Mouse (Mus musculus) macrophage (primary cell): Measurements from ENCODE around the gene 4930415O20Rik. TPM values are rescaled to one million over a fixed set of nuclear protein-coding genes. Genes with fewer than 3 reads are reported as not detected.
A peak's percentile ranks its signal among the peaks of the same experiment; 100 is the strongest.

ENCODE experiments used
- H3K27ac ChIP-seq: fragments of 350-480 bp; formaldehyde crosslinking; 2 replicates; pipeline ENCODE4 v1.9.0; 2021
- H3K36me3 ChIP-seq: fragments of 350-480 bp; formaldehyde crosslinking; 2 replicates; pipeline ENCODE4 v1.9.0; 2021; ENCODE audit errors: inconsistent target
- H3K4me3 ChIP-seq: fragments of 350-480 bp; formaldehyde crosslinking; 2 replicates; pipeline ENCODE4 v1.9.0; 2021; ENCODE audit errors: inconsistent target
- H3K79me2 ChIP-seq: fragments of 350-480 bp; formaldehyde crosslinking; 2 replicates; pipeline ENCODE4 v1.9.0; 2021; ENCODE audit errors: inconsistent target
- WGBS: methylation state at CpG from one replicate; pipeline ENCODE4 v1.1.7; 2026; ENCODE audit warnings: inconsistent platforms; ENCODE audit not compliant: missing documents; 5-methylcytosine and 5-hydroxymethylcytosine counted together
- polyA plus RNA-seq: library from polyadenylated mRNA; stranded (reverse); fragments of 250-400 nt; gene quantifications from 3 replicates; pipeline ENCODE4 v1.2.4, GENCODE M21; 2018; ENCODE audit warnings: inconsistent platforms
- total RNA-seq, 78 experiments: library from RNA; depleted of rRNA; stranded (reverse); fragments of 250-400 nt; gene quantifications; 1 replicate in 9 of 78; 2 replicates in 24 of 78; 3 replicates in 43 of 78; 4 replicates in 2 of 78; pipeline ENCODE4 v1.2.4; 2018; ENCODE audit warnings: inconsistent platforms in 56 of 78

The 4930415O20Rik gene
- not detected for total RNA-seq (2018; cell fraction: chromatin; rRNA removed)
- not detected for total RNA-seq (2018; cell fraction: cytosol; rRNA removed)
- not detected for total RNA-seq (2018; cell fraction: nucleus; rRNA removed)
- not detected in 3 replicates for polyA plus RNA-seq

DNA sequence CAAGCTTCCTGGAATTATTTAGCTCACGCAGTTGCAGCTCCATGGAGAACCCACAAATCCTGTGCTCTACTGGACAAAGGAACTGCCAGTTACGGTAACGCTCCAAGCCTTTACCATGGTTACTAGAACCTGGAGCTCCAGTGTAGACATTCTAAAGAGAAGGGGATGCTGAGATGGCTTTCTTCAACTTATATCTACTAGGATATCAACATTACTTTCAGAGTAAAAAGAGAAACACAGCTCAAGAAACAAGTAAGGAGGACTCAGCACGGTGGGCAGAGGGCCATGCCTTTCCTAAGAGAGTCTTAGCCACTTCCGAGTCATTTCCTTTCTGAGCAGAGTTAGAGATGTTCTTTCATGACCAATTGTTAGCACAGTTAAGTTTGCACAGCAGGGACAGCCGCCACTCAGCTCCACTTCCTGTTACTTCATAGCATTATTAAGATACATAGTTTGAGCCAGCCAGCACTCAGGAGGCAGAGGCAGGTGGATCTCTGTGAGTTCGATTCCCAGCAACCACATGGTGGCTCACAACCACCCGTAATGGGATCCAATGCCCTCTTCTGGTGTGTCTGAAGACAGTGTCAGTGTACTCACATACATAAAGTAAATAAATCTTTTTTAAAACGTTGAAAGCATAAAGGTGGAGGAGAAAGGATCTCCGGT, at the start of gene 4930415O20Rik, which contains the start of gene Ccnt1:
Gene 4930415O20Rik, plus strand, starts transcription at position 132 of the 666 bp plus-strand sequence.
Gene Ccnt1, minus strand, starts transcription at position 51 of the 666 bp plus-strand sequence.
- Histone ChIP-seq H3K4me3 (no peak within 1 kb of the TSS), H3K27ac (no peak within 1 kb of the TSS), H3K36me3 (no peaks in the 10 kb centered on the region), H3K79me2 (peaks cover 23% of the 10 kb centered on the region)
- 50% methylated on average over 10 of the region's 10 CpGs for WGBS

DNA sequence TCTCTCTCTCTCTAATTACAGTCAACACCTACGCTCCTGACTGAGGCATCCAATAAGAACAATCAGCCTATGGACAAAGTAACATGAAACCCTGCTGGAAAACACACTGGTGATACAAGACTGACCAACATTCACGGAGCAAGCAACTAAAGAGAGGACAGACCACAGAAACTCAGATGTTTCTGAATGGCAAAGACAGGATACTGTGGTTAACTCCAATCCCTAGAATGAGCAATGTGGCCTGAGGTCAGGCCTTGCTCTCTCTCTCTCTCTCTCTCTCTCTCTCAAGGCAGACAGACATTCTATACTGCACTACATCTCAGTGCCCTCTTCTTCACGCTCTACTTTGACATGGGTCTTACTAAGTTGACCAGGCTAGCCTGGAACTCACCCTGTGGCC, 49.6 kb upstream of the 4930415O20Rik start:
- H3K27ac ChIP-seq, result no peak overlapping the region
- peaks cover 38% of the 10 kb centered on the region; the same call in 1 of the 2 replicates for H3K79me2 ChIP-seq
- WGBS, result 58% methylated on average over 3 of the region's 3 CpGs
- peaks cover 49% of the 10 kb centered on the region for H3K36me3 ChIP-seq
- H3K4me3 ChIP-seq, result no peak overlapping the region

DNA sequence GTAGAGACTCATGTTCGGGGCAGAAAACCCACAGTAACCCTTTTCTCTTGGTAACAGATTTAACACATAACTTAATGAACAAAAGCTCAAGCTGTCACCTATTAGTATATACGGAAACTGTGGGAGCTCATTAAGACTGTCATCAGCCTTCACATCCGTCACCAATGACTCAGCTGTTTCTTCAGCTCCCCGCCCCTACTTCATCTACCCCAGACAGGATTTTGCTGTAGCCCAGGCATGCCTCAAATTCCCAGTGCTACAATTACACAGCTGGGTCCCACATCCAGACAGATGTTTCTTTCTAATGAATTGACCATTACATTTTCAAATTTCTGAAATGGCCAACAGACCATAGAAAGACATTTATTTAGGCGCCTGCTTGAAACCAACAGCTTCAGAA, 44.7 kb upstream of the 4930415O20Rik start:
- WGBS, result 61% methylated on average over 5 of the region's 5 CpGs
- H3K36me3 ChIP-seq, result peaks cover 73% of the 10 kb centered on the region
- peaks cover 85% of the 10 kb centered on the region for H3K79me2 ChIP-seq
- no peak overlapping the region for H3K4me3 ChIP-seq
- no peak overlapping the region for H3K27ac ChIP-seq

DNA sequence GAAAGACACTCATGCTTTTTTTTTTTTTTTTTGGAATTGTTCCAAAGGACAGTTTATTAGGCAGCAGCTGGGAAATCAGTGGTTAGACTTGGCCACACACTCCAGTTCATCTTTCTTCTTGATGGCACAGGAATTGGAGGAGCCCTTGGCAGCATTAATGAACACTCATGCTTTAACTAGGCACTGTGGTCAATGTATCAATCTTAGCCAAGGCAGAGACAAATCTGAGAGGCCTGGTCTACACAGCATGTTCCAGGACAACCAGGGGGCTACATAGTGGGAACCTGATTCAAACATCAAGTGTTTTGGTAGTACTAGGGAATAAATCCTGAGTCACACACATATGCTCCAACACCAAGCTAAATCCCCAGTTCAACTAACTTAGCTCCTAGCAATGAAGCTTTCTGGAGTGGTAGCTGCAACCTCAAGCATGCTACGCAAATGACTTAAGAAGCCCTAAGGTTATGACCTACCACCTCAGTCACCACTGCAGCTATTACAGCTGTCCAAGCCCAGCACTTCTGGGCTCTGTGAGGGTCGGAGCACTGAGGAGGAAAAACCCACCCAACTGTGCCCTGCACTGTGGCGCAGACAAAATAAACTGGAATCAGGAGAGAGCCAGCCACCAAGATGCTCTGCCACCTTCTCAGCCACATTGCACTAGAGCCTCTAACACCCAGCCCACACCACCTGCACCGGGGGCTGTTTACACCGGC, 43.6 kb upstream of the 4930415O20Rik start:
- Histone ChIP-seq H3K36me3 (peaks cover 72% of the 10 kb centered on the region), H3K27ac (no peak overlapping the region), H3K79me2 (peaks cover 96% of the 10 kb centered on the region), H3K4me3 (no peak overlapping the region)
- 93% methylated on average over 5 of the region's 5 CpGs for WGBS

DNA sequence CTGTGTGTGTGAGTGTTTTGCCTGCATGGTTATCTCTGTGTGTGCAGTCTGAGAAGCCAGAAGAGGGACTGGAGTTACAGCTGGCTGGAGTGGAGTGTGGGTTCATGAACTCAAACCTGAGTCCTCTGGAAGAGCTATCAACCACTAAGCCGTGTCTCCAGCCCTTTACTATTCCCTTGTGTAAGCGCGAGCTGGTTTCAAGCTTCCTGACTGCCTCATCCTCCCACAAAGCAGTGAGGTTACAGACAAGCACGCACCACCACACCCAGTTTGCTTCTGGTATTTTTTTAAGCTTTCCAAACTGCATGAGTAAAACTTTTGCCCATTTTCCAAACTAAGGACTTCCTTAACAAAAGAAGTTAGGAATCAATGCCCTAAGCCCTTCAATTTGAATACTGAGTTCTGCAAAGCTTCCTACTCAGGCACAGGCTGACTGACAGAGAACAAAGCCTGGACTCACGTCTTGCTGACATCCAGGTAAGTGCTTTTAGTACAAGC, 42.7 kb upstream of the 4930415O20Rik start:
- Histone ChIP-seq H3K79me2 (peaks cover 96% of the 10 kb centered on the region), H3K27ac (no peak overlapping the region), H3K4me3 (no peak overlapping the region), H3K36me3 (peaks cover 63% of the 10 kb centered on the region)
- WGBS, result 96% methylated on average over 5 of the region's 5 CpGs

DNA sequence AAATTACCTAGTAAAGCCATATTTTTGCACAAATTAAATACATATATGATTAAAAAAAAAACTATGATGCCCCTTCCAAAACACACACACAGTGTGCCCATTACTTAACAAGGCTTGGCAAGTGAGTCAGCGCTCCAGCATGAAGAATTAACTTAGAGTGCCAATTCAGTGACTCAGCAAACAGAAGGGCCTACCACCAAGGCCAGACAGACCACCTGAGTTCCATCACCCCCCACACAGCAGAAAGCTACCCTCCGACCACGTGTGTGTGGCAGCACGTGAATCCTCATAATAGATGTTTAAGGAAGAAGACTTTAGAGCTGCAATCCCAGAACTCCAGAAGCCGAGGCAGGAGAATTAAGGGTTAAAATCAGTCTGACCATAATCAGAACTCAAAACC, 38.5 kb upstream of the 4930415O20Rik start:
- peaks cover 36% of the 10 kb centered on the region; the same call in 1 of the 2 replicates for H3K36me3 ChIP-seq
- 15% methylated on average over 5 of the region's 5 CpGs for WGBS
- peak overlapping the region; percentile 54 for H3K27ac ChIP-seq
- peaks cover 61% of the 10 kb centered on the region for H3K79me2 ChIP-seq
- H3K4me3 ChIP-seq, result peak overlapping the region; percentile 57

DNA sequence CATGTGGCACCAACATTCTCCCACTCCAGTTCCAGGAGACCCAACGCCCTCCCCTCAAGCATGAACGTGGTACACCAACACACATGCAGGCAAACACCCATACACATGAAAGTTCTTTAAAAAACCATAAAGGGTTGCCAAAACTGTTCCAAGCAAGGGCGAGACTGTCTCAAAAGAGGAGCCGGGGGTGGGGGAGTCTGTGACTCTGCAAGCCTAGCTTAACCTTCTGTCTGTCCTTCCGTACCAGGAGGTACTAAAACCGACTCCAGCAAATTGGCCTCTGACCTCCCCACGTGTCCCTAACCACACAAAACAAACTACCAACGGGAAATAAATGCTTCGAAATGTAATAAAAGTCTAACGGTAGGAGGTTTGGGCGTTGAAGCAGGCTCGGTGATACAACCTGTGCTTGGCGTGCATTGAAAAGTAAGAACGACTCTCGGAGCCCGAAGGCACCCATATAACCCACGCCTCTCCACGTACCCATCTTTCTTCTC, 37.7 kb upstream of the 4930415O20Rik start:
- WGBS, result 3% methylated on average over 16 of the region's 18 CpGs

DNA sequence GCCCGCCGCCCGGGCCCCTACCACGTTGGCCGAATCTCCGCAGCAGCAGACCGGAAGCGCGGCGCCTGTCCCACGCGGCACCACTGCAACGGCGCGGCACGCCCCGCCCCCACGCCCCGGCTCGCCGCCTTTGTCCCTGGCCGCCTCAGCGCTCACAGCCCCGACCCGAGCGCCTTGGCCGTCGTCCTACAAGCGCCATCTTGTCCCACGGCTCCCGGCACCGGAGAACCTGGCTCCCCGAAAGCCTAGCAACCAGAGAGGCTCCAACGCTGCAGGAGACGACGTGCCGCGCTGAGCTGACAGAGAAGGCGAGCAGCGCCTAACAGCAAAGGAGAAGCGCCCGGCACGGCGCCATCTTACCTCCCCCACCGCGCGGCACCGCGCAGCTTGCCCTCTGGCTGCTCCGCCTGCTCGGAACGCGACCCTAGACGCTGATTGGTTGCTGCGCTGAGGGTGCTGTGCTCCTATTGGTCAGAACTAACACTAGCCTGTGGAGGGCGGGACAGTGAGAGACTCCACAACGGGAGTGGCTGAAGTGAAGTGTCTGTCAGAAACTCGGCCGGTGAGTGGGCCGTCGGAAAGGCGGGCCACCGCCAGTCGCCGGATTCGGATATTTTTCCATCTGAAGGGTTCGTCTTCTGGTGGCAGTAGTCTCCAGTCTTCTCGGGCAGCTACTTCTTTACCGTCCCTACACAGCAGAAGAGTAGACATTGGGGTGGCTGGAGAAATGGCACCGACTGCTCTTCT, 36.8 kb upstream of the 4930415O20Rik start, which contains the start of gene Kansl2:
Gene Kansl2, minus strand, starts transcription at position 384 of the 747 bp plus-strand sequence.
- peaks cover 26% of the 10 kb centered on the region; the same call in 1 of the 2 replicates for H3K36me3 ChIP-seq
- under 1% methylated on average over 69 of the region's 70 CpGs for WGBS
- H3K27ac ChIP-seq, result peak within 1 kb of the TSS; percentile 54
- H3K4me3 ChIP-seq, result peak within 1 kb of the TSS; percentile 57
- H3K79me2 ChIP-seq, result peaks cover 50% of the 10 kb centered on the region

More for the DNA sequence above, 37.7 kb upstream of the 4930415O20Rik start:
- Histone ChIP-seq H3K36me3 (peaks cover 28% of the 10 kb centered on the region; the same call in 1 of the 2 replicates), H3K27ac (peak overlapping the region; percentile 54), H3K4me3 (peak overlapping the region; percentile 57), H3K79me2 (peaks cover 53% of the 10 kb centered on the region)

DNA sequence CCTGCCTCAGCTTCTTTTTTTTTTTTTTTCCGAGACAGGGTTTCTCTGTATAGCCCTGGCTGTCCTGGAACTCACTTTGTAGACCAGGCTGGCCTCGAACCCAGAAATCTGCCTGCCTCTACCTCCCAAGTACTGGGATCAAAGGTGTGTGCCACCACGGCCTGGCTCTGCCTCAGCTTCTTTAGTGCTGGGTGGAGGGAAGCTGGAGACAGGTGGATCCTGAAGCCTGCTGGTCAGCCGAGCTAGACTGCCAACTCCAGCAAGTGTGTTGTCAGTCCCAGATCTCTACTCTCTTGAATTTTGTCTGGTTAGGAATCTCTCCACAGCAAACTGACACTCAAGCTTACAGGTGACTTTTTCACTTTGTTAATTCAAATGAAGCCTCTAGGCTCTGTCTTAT, 34.9 kb upstream of the 4930415O20Rik start:
- Histone ChIP-seq H3K4me3 (no peak overlapping the region), H3K79me2 (peaks cover 48% of the 10 kb centered on the region), H3K27ac (no peak overlapping the region), H3K36me3 (peaks cover 12% of the 10 kb centered on the region; the same call in 1 of the 2 replicates)
- WGBS, result 87% methylated on average over 4 of the region's 4 CpGs

DNA sequence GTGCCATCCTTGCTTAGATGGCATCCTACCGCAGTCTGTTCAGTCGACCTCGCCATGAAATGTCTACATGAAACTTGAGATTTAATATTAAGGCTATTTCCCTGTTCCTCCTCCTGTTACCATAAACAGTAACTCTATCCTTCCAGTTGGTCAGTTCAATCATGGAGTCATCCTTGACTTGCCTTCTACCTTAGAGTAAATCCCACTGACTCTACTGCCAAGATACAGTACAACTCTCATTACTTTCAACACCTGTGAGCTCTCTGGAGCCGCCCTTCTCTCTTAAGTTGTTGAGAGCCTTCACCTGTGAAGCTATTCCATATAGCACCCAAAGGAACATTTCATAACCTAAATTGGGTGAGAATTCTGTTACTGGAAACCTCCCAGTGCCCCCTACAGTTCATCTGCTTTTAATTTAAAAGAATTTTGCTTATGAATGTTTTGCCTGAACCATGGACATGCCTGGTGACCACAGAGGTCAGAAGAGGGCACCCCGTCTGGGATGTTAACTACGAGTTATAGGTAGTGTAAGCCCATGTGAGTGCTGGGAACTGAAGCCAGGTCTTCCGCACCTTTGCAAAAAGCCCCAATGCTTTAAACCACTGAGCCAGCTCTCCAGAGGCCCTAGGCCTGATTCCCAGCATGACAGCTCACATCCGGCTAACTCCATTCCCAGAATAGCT, 33.8 kb upstream of the 4930415O20Rik start:
- Histone ChIP-seq H3K79me2 (peaks cover 38% of the 10 kb centered on the region), H3K4me3 (no peak overlapping the region), H3K36me3 (0 out of 2 replicates have a peak, but pooled peaks cover 5% of the 10 kb centered on the region), H3K27ac (no peak overlapping the region)
- WGBS, result 94% methylated on average over 8 of the region's 8 CpGs

DNA sequence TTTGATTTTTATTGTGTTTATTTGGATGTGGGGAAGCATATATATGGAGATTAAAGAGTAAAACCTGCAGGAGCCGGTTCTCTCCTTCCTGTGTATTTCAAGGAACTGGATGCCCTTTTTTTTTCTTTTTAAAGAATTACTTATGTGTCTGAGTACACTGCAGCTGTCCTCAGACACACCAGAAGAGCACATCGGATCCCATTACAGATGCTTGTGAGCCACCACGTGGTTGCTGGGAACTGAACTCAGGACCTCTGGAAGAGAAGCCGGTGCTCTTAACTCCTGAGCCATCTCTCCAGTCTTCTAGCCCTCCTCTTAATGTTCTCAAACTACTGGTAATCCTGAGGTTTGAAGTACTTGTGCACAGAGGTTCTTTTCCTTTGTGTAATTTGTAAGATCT, 32.9 kb upstream of the 4930415O20Rik start:
- 90% methylated on average over 4 of the region's 4 CpGs for WGBS
- peaks cover 38% of the 10 kb centered on the region for H3K79me2 ChIP-seq
- H3K27ac ChIP-seq, result no peak overlapping the region
- H3K36me3 ChIP-seq, result 0 out of 2 replicates have a peak, but pooled peaks cover 5% of the 10 kb centered on the region
- H3K4me3 ChIP-seq, result no peak overlapping the region

DNA sequence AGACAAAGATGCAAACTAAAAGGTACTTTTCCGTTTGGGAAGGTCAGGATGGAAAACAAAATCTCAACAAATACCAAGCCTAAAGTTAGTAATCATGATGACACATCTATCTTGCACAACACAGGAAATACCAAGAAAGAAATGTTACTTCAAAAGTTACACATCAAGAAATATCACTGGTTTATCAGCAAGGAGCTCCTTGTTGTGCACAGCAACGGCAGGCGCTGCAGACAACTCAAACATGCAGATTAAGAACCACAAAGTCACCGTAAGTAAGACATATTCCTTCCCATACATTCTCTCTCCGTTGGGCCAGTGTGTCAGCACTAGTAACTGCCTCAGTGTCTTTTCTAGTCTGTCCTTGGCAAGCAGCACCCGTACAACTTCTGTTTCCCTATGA, 29.7 kb upstream of the 4930415O20Rik start:
- Histone ChIP-seq H3K4me3 (no peak overlapping the region), H3K36me3 (peaks cover 35% of the 10 kb centered on the region), H3K79me2 (peaks cover 65% of the 10 kb centered on the region), H3K27ac (peak overlapping the region; percentile 65)
- 23% methylated on average over 5 of the region's 6 CpGs for WGBS

DNA sequence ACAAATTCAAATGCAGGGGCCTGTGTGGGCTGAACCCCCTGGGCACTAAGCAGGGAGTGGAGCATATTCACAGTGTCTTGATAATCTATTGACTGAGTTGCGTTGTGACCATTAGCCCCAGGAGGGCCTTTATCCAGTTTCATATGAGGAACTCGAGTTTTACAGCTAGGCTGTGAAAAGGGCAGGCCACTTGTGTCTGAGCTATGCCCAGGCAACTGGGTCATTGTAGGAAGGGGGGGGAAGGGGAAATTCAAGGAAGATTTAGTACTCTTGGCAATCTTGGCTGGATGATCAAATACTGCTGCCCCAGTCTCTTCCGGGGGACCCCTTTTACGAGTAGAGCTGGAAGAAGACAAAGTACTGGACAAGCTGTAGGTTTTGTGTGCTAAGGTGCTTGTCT, 27.5 kb upstream of the 4930415O20Rik start:
- WGBS, result 84% methylated on average over 4 of the region's 4 CpGs
- H3K36me3 ChIP-seq, result peaks cover 53% of the 10 kb centered on the region

More for the DNA sequence above, 27.5 kb upstream of the 4930415O20Rik start:
- no peak overlapping the region for H3K4me3 ChIP-seq
- H3K79me2 ChIP-seq, result peaks cover 86% of the 10 kb centered on the region
- H3K27ac ChIP-seq, result no peak overlapping the region
